Mouse (Mus musculus) C2C12 (cell line): ENCODE measurements around the gene Chrna9.

Experiments used
- CTCF ChIP-seq: IDR thresholded peaks from one replicate; pipeline ENCODE4 v1.5.1; 2011; ENCODE audit not compliant: control insufficient read depth, insufficient read depth, insufficient read length
- MYOD1 ChIP-seq: IDR thresholded peaks from one replicate; pipeline ENCODE4 v1.6.1; 2011; ENCODE audit warnings: low read depth; ENCODE audit not compliant: control insufficient read depth, insufficient read length

- no peak for TF ChIP-seq MYOD1
- TF ChIP-seq CTCF = no peak
Observed at GRCm38 (mm10) chr5:65975731-65976130, 41.0 kb downstream of the Chrna9 start.
